Mouse (Mus musculus) cerebellum, adult 11-12 months (tissue): ENCODE results near the gene Sdr39u1.

Experiments used
- DNase-seq: peaks from one replicate; pipeline ENCODE4 v3.0.0; 2022

Gene Sdr39u1

GRCm38 (mm10) chr14:55852646-55853551 lies 47.2 kb downstream of the Sdr39u1 start:
- DNase-seq, result no peak

GRCm38 (mm10) chr14:55850885-55851284 lies 49.2 kb downstream of the Sdr39u1 start:
- DNase-seq, result no peak
